Mouse (Mus musculus) hematopoietic stem cell, adult 5-6 weeks (primary cell): ENCODE data around the gene 1700024G13Rik. TPM values are rescaled to one million over a fixed set of nuclear protein-coding genes. Genes with fewer than 3 reads are reported as not detected.

Experiments used
- ATAC-seq, 2 experiments: fragments of 125-278 bp in 1 of 2; replicated peaks in 1 of 2; 2 replicates each; pipeline ENCODE4 v1.8.0; 2016 to 2017; ENCODE audit warnings: inconsistent platforms in 2 of 2, mild to moderate bottlenecking in 2 of 2, moderate number of reproducible peaks in 2 of 2, low read depth in 1 of 2, moderate TSS enrichment in 1 of 2; ENCODE audit not compliant: low FRiP score in 2 of 2, poor library complexity in 2 of 2, severe bottlenecking in 2 of 2, insufficient read depth in 1 of 2, low TSS enrichment in 1 of 2
- total RNA-seq: library from RNA; stranded (forward); fragments of 172-1452, 232-1000 nt; gene quantifications from 2 replicates; pipeline ENCODE4 v1.2.3, GENCODE M21; 2017

1700024G13Rik gene
- total RNA-seq, 1 experiment from 2014 or later, result not detected

DNA sequence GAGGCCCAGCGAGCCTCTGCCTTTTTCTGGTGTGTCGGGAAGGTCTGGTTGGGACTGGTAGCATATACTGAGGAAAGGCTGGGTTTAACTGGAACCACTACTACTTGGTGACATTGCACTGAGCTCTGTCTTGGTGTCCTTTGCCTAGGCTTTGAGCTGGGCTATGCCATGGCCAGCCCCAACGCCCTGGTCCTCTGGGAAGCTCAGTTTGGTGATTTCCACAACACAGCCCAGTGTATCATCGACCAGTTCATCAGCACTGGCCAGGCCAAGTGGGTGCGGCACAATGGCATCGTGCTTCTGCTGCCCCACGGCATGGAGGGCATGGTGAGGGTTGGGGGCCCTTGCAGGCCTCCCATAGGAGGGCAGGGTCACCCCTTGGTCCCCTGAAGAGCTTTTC lies 44.0 kb downstream of the 1700024G13Rik start:
- ATAC-seq, result no peak

DNA sequence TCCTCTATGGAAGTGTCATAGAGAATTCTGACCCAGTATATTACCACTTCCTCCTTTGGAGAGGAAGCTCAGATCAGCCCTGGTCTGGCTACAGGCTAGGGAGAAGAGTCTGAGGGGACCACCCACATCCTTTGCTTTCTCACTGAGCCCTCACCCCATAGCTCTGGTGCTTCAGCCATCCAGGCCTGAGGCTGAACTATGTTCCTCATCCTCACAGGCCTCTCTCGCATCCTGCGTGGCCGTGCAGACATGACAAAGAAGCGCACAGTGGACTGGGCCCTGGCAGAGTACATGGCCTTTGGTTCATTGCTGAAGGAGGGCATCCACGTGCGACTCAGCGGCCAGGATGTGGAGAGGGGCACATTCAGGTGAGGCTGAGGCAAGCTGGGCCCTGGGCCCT lies 46.4 kb downstream of the 1700024G13Rik start:
- ATAC-seq, result peak in 1 of 2 experiments; percentile 18; a peak in 1 of 4 replicates

DNA sequence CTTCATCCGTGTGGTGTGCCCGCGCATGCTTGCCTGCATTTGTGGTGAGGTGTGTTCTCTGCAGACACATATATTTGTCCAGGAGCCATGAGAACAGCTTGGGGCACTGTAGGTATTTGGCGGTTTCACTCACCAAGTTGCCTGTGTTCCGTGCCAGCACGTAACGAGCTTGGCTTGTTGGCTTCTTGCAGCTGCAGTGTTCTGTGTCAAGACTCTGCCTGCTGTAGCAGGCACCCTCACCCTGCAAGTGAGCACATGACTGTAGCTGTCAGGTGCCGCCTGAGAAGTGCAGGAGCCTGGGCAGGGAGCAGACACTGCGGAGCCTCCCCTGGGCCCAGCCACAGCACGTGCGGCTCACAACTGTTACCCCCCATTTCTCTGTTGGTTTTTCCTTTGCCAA lies 51.6 kb downstream of the 1700024G13Rik start:
- ATAC-seq, result no peak

DNA sequence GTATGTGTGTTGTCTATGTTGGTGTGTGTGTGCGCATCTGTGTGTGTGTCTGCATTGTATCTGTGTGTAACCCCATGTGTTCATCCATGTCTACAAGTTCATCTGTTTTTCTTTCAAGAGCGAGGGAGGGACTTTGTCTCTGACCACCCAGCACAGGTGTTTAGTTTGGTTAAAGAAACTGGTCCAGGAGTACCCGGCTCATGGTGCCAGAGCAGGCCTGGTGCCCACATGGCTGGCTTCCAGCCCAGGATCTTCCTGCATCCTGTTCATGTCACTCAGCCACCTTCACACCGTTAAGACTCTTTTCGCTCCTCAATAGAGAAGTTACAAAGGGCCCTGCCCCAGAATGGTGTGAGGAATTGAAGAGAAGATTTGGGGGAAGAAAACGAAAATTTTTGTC lies 52.2 kb downstream of the 1700024G13Rik start:
- no peak for ATAC-seq

DNA sequence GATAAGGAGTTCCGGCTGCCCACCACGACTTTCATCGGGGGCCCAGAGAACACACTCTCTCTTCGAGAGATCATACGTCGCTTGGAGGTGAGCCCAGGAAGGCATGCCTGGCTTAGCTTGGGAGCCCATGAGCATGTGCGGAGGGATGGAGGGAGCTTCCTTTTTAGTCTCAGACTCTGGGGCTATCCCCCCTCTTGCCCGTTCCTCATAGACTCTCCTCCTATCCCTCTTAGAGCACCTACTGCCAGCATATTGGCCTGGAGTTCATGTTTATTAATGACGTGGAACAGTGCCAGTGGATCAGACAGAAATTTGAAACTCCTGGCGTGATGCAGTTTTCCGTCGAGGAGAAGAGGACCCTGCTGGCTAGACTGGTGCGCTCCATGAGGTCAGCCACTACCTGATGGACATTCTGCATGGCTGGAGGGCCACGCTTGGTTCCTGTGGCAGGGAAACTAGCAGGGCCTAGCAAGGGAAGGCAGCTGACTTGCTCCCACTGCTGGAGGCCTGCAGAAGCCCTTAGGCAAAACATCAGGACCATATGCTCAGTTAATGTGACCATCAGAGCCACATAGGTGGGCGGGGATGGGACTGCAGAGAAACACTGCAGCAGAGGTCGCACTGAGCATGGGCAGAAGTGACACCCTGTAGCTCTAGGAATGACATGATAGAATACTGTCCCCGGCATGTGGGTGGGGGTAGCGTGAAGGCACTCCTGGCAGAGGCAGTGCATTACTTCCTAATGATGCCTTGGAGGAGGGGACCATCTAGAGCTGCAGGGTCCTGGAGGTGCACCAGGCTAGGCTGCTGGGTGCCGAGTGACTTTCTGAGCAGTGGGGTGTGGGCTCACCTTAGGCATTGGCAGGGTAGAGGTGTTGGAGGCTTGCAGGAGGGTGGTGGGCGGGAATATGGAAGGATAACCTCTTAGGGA lies 55.4 kb downstream of the 1700024G13Rik start:
- no peak for ATAC-seq

DNA sequence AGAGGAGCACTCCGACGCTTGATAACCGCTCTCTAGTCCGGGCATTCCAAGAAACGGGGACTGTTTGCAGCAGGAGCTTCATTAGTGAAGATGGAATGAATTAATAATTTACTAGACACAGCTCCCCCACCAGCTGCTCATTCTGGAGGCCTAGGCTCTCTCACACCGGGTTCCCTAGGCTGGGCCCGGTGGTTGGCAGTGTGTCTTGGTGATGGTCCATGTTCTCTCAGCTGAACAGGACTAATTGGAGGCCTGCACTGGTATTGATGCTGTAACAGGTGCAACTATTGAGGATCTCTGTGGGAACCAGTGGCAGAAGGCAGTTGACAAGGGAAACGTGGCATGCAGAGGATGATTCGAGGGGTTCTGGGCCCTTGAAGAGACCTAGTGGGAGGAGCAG lies 60.8 kb downstream of the 1700024G13Rik start:
- no peak for ATAC-seq

Other genes with a start within 250 kb of the 1700024G13Rik start
- not detected in 2 replicates for gene Msmb, start 246.4 kb downstream of the 1700024G13Rik start, total RNA-seq
- gene Ncoa4, start 228.5 kb downstream of the 1700024G13Rik start, total RNA-seq, result 148 and 203 TPM in 2 replicates
- gene Timm23, start 186.5 kb downstream of the 1700024G13Rik start, total RNA-seq, result 98.9 and 133 TPM in 2 replicates
- 119 and 125 TPM in 2 replicates for gene Parg, start 186.4 kb downstream of the 1700024G13Rik start, total RNA-seq
- gene Ogdhl, start 66.4 kb downstream of the 1700024G13Rik start, total RNA-seq, result 0.13 TPM in 1 of 2 replicates, not detected in the other
- not detected in 2 replicates for gene Slc18a3, start 76.5 kb upstream of the 1700024G13Rik start, total RNA-seq
- gene Chat, start 77.6 kb upstream of the 1700024G13Rik start, total RNA-seq, result not detected in 2 replicates
- 29.1 and 31.3 TPM in 2 replicates for gene Ercc6, start 125.1 kb upstream of the 1700024G13Rik start, total RNA-seq
- not detected in 2 replicates for gene Prrxl1, start 211.0 kb upstream of the 1700024G13Rik start, total RNA-seq